Mouse (Mus musculus) kidney, embryonic 16.5 days (tissue): ENCODE measurements around the gene Fgd5. TPM values are rescaled to one million over a fixed set of nuclear protein-coding genes. Genes with fewer than 3 reads are reported as not detected.
"Not testable (repeated sequence)": the region's sequence is repeated elsewhere in the genome, so short reads cannot be mapped to it uniquely, and the experiment has no call there.

Source experiments
- ATAC-seq: fragments of 200-750 bp; cut with Nextera tagmentation; 2 replicates; pipeline ENCODE4 v1.8.0; 2017; ENCODE audit warnings: moderate TSS enrichment; ENCODE audit not compliant: low FRiP score, low TSS enrichment
- H3K27ac ChIP-seq: fragments of 300-500 bp; sonication (generic); 2 replicates; pipeline ENCODE4 v1.5.1; 2014; ENCODE audit warnings: low read length
- H3K27me3 ChIP-seq: fragments of 300-500 bp; sonication (generic); 2 replicates; pipeline ENCODE4 v1.6.1; 2014; ENCODE audit warnings: low read length, control low read depth, mixed read lengths; ENCODE audit not compliant: insufficient read depth
- H3K36me3 ChIP-seq: fragments of 300-500 bp; sonication (generic); 2 replicates; pipeline ENCODE4 v1.6.1; 2014; ENCODE audit warnings: low read length, control low read depth, mixed read lengths; ENCODE audit not compliant: insufficient read depth
- H3K4me1 ChIP-seq: fragments of 300-500 bp; sonication (generic); 2 replicates; pipeline ENCODE4 v1.6.1; 2014; ENCODE audit warnings: low read length, control low read depth, mixed read lengths; ENCODE audit not compliant: insufficient read depth
- H3K4me2 ChIP-seq: fragments of 300-500 bp; sonication (generic); replicated peaks from 2 replicates; pipeline ENCODE4 v1.6.1; 2014; ENCODE audit warnings: low read depth, low read length
- H3K4me3 ChIP-seq: fragments of 300-500 bp; sonication (generic); 2 replicates; pipeline ENCODE4 v1.5.1; 2014; ENCODE audit warnings: mild to moderate bottlenecking, low read length
- H3K9ac ChIP-seq: fragments of 300-500 bp; sonication (generic); replicated peaks from 2 replicates; pipeline ENCODE4 v1.6.1; 2014; ENCODE audit warnings: low read length
- H3K9me3 ChIP-seq: fragments of 300-500 bp; sonication (generic); 2 replicates; pipeline ENCODE4 v1.6.1; 2016; ENCODE audit warnings: low read length, control low read depth
- WGBS: fragments of 180-500 bp; shearing (Covaris S2); extraction: QIAGEN DNeasy Blood & Tissue Kit; methylation state at CpG from one replicate; pipeline ENCODE4 v1.1.7; 2014; 5-methylcytosine and 5-hydroxymethylcytosine counted together
- polyA plus RNA-seq: library from polyadenylated mRNA; unstranded; fragments of >200 nt; fragmentation: Nextera tagmentation; extraction: Ambion mirVana; gene quantifications from 2 replicates; pipeline ENCODE4 v1.2.1, GENCODE M21; 2015

The Fgd5 gene
- polyA plus RNA-seq: 20.8 and 22.9 TPM in 2 replicates

DNA sequence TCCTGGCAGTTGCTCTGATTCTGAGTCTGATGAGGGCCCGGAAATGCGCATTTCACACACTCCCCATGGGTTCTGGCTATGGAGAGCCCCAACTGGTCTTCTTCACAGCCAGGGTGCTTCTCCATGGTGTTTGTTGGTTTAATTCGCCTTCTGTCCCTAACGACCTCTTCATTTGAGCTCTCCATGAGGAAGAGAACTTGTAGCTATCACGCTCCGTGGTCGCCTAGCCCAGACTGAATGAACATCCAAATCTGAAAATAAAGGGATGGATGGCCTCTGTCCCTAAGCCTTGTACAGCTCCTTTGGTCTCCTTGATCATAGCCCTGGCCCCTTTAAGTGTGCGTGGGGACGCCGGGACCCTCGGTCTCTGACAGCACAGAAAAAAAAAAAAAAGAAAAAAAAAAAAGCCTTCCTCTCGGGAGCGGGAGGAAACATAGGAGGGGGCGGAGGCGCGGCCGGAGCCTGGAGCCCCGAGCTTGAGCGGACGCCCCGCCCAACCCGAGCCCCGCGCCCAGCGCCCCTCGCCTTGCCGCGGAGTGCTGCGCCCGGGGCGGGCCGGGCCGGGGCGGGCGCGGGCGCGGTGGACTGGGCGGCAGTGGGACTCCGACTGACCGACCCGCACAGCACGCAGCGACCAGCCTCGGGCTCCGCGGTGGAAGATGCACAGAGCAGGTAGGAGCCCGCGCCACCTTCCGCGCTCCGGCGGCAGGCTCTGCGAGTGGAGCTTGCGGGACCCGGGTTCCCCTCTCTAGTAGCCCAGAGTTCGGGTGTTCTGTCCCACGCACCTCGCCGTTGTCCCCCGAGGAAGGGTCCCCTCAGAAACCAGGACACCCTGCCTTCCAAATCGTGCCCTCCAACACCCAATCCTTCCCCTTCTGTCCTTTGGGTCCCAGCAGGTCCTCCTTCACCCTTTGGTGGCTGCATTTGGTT is at the start of gene Fgd5:
Fgd5 (plus strand) TSS at position 508 of the 930 bp plus-strand sequence.
- peak within 1 kb of the TSS; percentile 78 for H3K4me2 ChIP-seq
- peak within 1 kb of the TSS; percentile 31 for H3K27ac ChIP-seq

DNA sequence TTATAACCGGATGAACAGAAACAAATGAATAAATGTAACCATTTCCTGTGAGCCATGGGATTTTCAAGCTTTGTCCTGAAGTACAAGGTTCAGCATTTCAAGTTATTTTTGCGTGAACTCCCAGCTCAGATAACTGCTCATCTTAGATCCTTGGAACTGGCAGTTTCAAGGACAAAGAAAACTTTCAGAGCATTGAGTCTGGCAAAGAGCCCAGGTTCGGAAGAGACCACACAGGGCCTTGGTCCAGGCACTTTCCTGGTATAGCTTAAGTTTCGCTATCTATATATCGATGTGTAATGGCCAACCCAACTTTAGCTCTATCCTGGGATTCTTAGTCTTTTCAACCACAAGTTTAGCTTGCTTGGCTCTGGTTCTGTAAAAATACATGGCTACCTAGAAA is 47.4 kb upstream of the Fgd5 start:
- WGBS: 61% methylated on average over 5 of the region's 5 CpGs
- H3K27me3 ChIP-seq: no peaks in the 10 kb centered on the region
- H3K4me3 ChIP-seq: no peak overlapping the region
- H3K4me2 ChIP-seq: no peak overlapping the region
- H3K4me1 ChIP-seq: peaks cover 4% of the 10 kb centered on the region; the same call in 1 of the 2 replicates
- H3K9me3 ChIP-seq: no peaks in the 10 kb centered on the region
- no peak overlapping the region for H3K27ac ChIP-seq
- H3K36me3 ChIP-seq: no peaks in the 10 kb centered on the region
- no peak overlapping the region for H3K9ac ChIP-seq
- no peak for ATAC-seq

More for the DNA sequence above, at the start of gene Fgd5:
- Histone ChIP-seq H3K9me3 (no peaks in the 10 kb centered on the region), H3K4me1 (peaks cover 18% of the 10 kb centered on the region), H3K27me3 (peaks cover 9% of the 10 kb centered on the region; the same call in 1 of the 2 replicates), H3K9ac (peak within 1 kb of the TSS; percentile 74), H3K4me3 (peak within 1 kb of the TSS; percentile 66), H3K36me3 (no peaks in the 10 kb centered on the region)
- peak; percentile 78; the same call in 1 of the 2 replicates for ATAC-seq
- WGBS: 1% methylated on average over 60 of the region's 62 CpGs

GRCm38 (mm10) chr6:91938491-91938890 is 40.2 kb upstream of the Fgd5 start:
- no peaks in the 10 kb centered on the region for H3K36me3 ChIP-seq
- H3K4me2 ChIP-seq: no peak overlapping the region
- ATAC-seq: no peak
- H3K9me3 ChIP-seq: no peaks in the 10 kb centered on the region
- H3K4me1 ChIP-seq: peaks cover 9% of the 10 kb centered on the region
- no peak overlapping the region for H3K27ac ChIP-seq
- 36% methylated on average over 4 of the region's 4 CpGs for WGBS
- no peak overlapping the region for H3K4me3 ChIP-seq
- no peak overlapping the region for H3K9ac ChIP-seq
- H3K27me3 ChIP-seq: no peaks in the 10 kb centered on the region

DNA sequence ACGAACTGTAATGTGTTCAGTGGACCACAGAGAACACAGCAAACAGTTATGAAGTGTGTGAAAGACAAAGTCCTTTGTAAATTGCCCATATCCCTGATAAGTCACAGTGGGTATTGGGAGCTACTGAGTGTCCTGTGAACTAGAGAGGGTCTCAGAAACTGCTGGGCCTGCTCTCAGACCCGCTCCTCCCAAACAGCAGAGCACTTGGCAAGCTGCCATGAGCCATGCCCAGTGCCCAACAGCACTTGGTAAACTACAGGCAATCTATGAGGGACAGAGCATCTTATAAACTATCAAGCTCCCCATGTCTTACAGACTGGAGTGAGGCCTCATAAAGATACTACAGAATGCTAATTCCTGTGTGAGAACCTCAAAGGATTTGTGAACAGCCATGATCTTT is 30.3 kb upstream of the Fgd5 start:
- Histone ChIP-seq H3K4me1 (peaks cover under 1% of the 10 kb centered on the region; the same call in 1 of the 2 replicates), H3K27ac (no peak overlapping the region), H3K27me3 (no peaks in the 10 kb centered on the region), H3K4me3 (no peak overlapping the region), H3K36me3 (no peaks in the 10 kb centered on the region), H3K9ac (no peak overlapping the region), H3K4me2 (no peak overlapping the region), H3K9me3 (no peaks in the 10 kb centered on the region)
- WGBS: 51% methylated on average over 2 of the region's 2 CpGs
- ATAC-seq: no peak

DNA sequence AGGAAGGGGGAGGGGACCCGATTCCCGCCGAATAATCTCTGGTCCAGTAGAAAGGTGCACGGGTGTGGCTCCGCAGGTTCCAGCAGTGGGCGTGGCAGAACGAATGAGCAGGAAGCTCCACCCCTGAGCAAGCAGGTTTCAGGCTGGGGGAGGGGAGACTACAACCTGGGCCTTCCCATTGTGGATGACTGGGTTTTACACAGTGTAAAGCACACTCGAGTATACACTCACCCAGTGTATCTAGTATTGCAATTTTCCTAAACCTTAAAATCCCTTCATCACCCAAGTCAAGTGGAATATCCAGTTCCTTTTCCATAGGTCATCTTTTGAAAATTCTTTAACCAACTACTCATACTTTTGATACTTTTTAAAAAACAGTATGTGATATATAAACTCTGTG is 20.7 kb upstream of the Fgd5 start:
- 27% methylated on average over 1 of the region's 8 CpGs for whole genome bisulfite sequencing

DNA sequence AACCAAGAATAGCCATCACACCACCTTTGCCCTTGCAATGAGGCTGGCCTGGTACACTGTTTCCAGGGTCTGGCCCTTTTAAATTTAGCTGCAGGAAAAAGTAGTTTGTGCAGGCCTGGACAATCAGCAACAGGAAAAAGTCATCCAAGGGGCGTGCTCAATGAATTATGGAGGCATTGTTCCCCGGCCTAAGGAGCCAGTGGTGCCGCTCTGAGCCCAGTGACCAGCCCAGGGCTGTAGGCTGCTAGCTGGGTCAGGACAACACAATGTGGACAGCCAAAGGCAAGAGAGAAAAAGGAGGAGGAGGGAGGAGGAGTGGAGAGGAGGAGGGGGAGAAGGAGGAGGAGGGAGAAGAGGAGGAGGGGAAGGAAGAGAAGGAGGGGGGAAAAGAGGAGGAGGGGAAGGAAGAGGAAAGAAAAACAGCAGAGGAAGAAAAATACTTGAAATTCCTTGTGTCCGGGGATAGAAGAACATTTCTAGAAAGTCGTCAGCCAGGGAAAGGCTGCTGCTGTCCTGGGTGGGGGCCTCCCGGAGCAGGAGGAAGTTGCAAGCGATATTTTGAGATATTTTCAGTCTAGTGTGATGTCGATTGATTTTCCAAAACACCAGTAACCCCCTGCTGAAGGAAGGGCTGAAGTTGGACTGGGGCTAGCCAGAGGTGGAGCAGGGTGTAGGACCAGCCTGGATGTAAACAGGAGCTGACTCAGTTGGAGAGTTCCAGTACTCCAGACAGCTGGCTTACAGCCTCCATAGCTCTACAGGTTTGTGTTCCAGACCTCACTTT is 18.5 kb upstream of the Fgd5 start:
- Histone ChIP-seq H3K9me3 (no peaks in the 10 kb centered on the region), H3K36me3 (no peaks in the 10 kb centered on the region), H3K4me1 (peaks cover 40% of the 10 kb centered on the region), H3K4me3 (no peak overlapping the region), H3K27me3 (0 out of 2 replicates have a peak, but pooled peaks cover 2% of the 10 kb centered on the region), H3K4me2 (peak overlapping the region; percentile 20), H3K9ac (0 out of 2 replicates have a peak overlapping the region, but pooled peaks have one; percentile 6), H3K27ac (peak overlapping the region; percentile 94)
- ATAC-seq: peak; percentile 86
- 13% methylated on average over 8 of the region's 8 CpGs for WGBS

More for the DNA sequence above, 20.7 kb upstream of the Fgd5 start:
- not testable (repeated sequence) for H3K36me3 ChIP-seq, H3K9me3 ChIP-seq, H3K27me3 ChIP-seq, H3K4me3 ChIP-seq, H3K27ac ChIP-seq, H3K9ac ChIP-seq, ATAC-seq, H3K4me2 ChIP-seq
- H3K4me1 ChIP-seq: peaks cover 29% of the 10 kb centered on the region

- no peak overlapping the region for H3K9ac ChIP-seq
- H3K27ac ChIP-seq: peak overlapping the region; percentile 54
- H3K4me1 ChIP-seq: peaks cover 60% of the 10 kb centered on the region
- peak; percentile 66 for ATAC-seq
- no peak overlapping the region for H3K4me2 ChIP-seq
- H3K9me3 ChIP-seq: no peaks in the 10 kb centered on the region
- H3K4me3 ChIP-seq: no peak overlapping the region
- H3K36me3 ChIP-seq: no peaks in the 10 kb centered on the region
- WGBS: 6% methylated on average over 4 of the region's 4 CpGs
- H3K27me3 ChIP-seq: peaks cover 9% of the 10 kb centered on the region
Measured at GRCm38 (mm10) chr6:91963429-91963828, 15.2 kb upstream of the Fgd5 start.

DNA sequence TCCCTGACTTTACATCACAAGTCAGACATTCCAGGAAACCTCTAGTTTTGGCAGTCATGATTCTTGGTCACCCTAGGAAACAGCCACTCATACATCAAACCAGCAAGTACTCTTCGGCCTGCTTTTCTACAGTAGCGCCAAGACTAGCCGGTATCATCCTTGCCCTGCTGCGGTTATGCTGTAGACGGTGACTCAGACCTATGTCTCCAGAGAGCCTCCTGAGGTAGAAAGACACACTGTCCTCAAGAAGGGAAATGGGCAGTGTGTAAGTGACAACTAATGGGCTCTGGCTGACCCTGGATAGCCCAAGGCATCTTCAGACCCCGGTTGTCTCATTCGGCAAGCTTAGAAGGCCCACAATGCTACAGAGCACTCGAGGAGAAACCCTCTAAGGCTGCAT is 13.6 kb upstream of the Fgd5 start:
- H3K4me1 ChIP-seq: peaks cover 54% of the 10 kb centered on the region
- H3K27me3 ChIP-seq: peaks cover 9% of the 10 kb centered on the region
- no peaks in the 10 kb centered on the region for H3K36me3 ChIP-seq
- no peak overlapping the region for H3K4me3 ChIP-seq
- H3K9me3 ChIP-seq: no peaks in the 10 kb centered on the region
- 78% methylated on average over 8 of the region's 8 CpGs for WGBS
- no peak overlapping the region for H3K27ac ChIP-seq
- H3K9ac ChIP-seq: no peak overlapping the region
- no peak overlapping the region for H3K4me2 ChIP-seq
- ATAC-seq: no peak

DNA sequence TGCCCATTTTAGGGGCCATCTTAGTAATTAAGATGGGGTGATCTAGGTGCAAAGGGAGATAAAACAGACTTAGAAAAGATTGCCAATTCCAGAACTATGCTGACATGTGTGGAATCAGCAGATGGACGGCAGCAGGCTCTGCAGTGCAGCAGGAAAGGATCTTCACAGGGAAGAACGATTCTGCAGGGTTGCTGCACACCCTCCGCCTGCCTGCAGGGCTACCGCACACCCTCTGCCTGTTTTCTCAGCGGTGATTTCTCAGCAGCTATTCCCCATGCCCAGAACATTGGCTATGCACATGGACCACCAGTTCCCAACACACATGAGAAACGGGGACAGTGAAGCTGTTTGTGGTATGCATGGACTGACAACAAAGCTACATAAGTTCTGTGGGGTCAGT is 12.7 kb upstream of the Fgd5 start:
- ATAC-seq: no peak
- H3K4me1 ChIP-seq: peaks cover 45% of the 10 kb centered on the region

More for the DNA sequence above, 12.7 kb upstream of the Fgd5 start:
- Histone ChIP-seq H3K27ac (no peak overlapping the region), H3K9me3 (no peaks in the 10 kb centered on the region), H3K27me3 (peaks cover 9% of the 10 kb centered on the region), H3K36me3 (no peaks in the 10 kb centered on the region), H3K4me2 (no peak overlapping the region), H3K9ac (no peak overlapping the region), H3K4me3 (no peak overlapping the region)
- WGBS: 47% methylated on average over 6 of the region's 6 CpGs
